Mouse (Mus musculus) intestine, postnatal 0 days (tissue): Measurements from ENCODE around the gene Znrf2. TPM values are rescaled to one million over a fixed set of nuclear protein-coding genes. Genes with fewer than 3 reads are reported as not detected.

Experiments
- ATAC-seq: fragments of 200-750 bp; cut with Nextera tagmentation; 2 replicates; pipeline ENCODE4 v1.8.0; 2017; ENCODE audit warnings: mild to moderate bottlenecking, moderate TSS enrichment, moderate library complexity
- H3K27ac ChIP-seq: fragments of 300-500 bp; sonication (generic); 2 replicates; pipeline ENCODE4 v1.5.1; 2014; ENCODE audit warnings: mild to moderate bottlenecking, low read depth, low read length, moderate library complexity
- H3K27me3 ChIP-seq: fragments of 300-500 bp; sonication (generic); replicated peaks from 2 replicates; pipeline ENCODE4 v1.6.1; 2014; ENCODE audit warnings: low read length, mixed read lengths; ENCODE audit not compliant: control insufficient read depth, insufficient read depth
- H3K36me3 ChIP-seq: fragments of 300-500 bp; sonication (generic); 2 replicates; pipeline ENCODE4 v1.6.1; 2014; ENCODE audit warnings: mild to moderate bottlenecking, moderate library complexity; ENCODE audit not compliant: control insufficient read depth, insufficient read depth
- H3K4me1 ChIP-seq: fragments of 300-500 bp; sonication (generic); replicated peaks from 2 replicates; pipeline ENCODE4 v1.6.1; 2014; ENCODE audit warnings: antibody characterized with exemption, low read length, mixed read lengths; ENCODE audit not compliant: control insufficient read depth, insufficient read depth
- H3K4me2 ChIP-seq: fragments of 300-500 bp; sonication (generic); replicated peaks from 2 replicates; pipeline ENCODE4 v1.6.1; 2014; ENCODE audit warnings: low read depth, mild to moderate bottlenecking, moderate library complexity
- H3K4me3 ChIP-seq: fragments of 300-500 bp; sonication (generic); 2 replicates; pipeline ENCODE4 v1.5.1; 2014; ENCODE audit warnings: low read depth, low read length
- H3K9ac ChIP-seq: fragments of 300-500 bp; sonication (generic); 2 replicates; pipeline ENCODE4 v1.6.1; 2014; ENCODE audit warnings: mild to moderate bottlenecking, low read depth, low read length
- H3K9me3 ChIP-seq: fragments of 300-500 bp; sonication (generic); 2 replicates; pipeline ENCODE4 v1.6.1; 2016; ENCODE audit warnings: mixed run types; ENCODE audit not compliant: control insufficient read depth
- CTCF ChIP-seq: sonication (generic); IDR thresholded peaks from 2 replicates; pipeline ENCODE4 v1.5.1; 2016; ENCODE audit warnings: low read depth, mild to moderate bottlenecking, control low read depth, antibody characterized with exemption, moderate library complexity
- WGBS: fragments of 180-500 bp; shearing (Covaris S2); extraction: QIAGEN DNeasy Blood & Tissue Kit; methylation state at CpG from one replicate; pipeline ENCODE4 v1.1.7; 2014; 5-methylcytosine and 5-hydroxymethylcytosine counted together
- polyA plus RNA-seq: library from polyadenylated mRNA; unstranded; fragments of >200 nt; fragmentation: Nextera tagmentation; extraction: Ambion mirVana; gene quantifications from 2 replicates; pipeline ENCODE4 v1.2.1, GENCODE M21; 2015

Gene Znrf2
- polyA plus RNA-seq, 1 experiment from 2014 or later: 7.8 TPM

DNA sequence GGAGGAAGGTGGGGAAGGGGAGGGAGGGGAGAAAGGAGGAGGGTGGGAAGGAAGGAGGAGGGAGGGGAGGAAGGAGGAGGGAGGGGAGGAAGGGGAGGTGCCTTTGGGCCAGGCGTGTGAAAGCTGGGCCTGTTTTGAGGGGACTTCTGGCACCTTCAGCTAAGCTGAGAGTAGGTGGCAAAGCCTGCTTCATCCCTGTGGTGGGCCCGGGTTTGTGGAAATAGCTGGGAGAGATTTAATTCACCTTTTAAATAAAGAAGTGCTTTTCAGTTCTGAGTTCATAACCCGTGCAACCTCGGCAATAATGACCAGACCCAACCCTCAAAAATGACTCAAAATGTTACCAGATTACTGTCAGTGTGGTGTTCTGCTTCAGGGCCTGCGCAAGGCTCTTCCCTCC lies 116.5 kb downstream of the Znrf2 start:
- Histone ChIP-seq H3K4me2 (no peak overlapping the region), H3K9ac (no peak overlapping the region), H3K27me3 (no peaks in the 10 kb centered on the region), H3K27ac (no peak overlapping the region), H3K4me3 (no peak overlapping the region), H3K9me3 (no peaks in the 10 kb centered on the region), H3K4me1 (no peaks in the 10 kb centered on the region), H3K36me3 (no peaks in the 10 kb centered on the region)
- WGBS: 78% methylated on average over 5 of the region's 5 CpGs
- no peak for TF ChIP-seq CTCF
- no peak for ATAC-seq

DNA sequence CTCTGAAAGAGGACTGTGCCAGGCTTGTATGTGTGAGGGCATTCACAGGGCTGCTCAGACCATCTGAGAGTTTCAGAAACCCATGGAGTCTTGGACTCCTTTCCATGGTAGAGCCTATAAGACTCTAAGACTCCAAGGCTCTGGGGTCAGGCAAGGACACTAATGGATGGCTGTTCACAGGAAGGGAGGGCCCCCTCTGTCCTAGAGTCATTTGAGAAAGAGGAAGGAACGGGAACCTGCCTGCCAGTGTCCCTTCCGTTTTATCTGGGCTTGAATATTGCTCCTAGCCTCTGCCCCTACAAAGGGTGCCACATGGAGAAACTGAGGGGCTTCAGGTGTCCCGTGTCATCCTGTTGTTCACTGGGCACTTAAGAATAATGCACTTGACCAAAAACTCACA lies 117.2 kb downstream of the Znrf2 start:
- Histone ChIP-seq H3K4me1 (no peaks in the 10 kb centered on the region), H3K36me3 (no peaks in the 10 kb centered on the region), H3K4me2 (no peak overlapping the region), H3K9me3 (no peaks in the 10 kb centered on the region), H3K4me3 (no peak overlapping the region), H3K9ac (no peak overlapping the region), H3K27me3 (no peaks in the 10 kb centered on the region), H3K27ac (no peak overlapping the region)
- TF ChIP-seq CTCF: no peak
- ATAC-seq: no peak
- WGBS: 71% methylated on average over 3 of the region's 3 CpGs

DNA sequence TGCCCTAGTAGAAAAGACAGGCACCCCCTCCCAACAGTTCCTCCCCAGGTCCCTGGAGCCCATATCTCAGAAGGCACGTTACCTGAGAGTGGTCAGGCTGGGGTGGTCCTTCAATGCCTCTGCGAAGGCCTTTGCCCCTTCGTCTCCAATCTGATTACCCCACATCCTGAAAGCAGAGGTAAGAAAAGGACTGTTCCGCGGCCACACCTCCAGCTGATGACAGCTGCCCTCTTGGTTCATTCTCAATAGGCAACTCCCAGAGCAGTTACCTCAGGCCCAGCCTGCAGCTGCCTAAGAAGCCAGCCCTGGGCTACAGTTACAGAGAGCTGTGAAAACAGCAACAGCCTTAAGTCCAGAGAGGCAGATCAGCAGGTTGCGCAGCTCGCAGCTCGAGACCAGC lies 117.6 kb downstream of the Znrf2 start:
- WGBS: 89% methylated on average over 8 of the region's 8 CpGs
- no peaks in the 10 kb centered on the region for H3K36me3 ChIP-seq
- H3K4me2 ChIP-seq: no peak overlapping the region
- no peaks in the 10 kb centered on the region for H3K9me3 ChIP-seq
- TF ChIP-seq CTCF: no peak
- no peaks in the 10 kb centered on the region for H3K4me1 ChIP-seq
- H3K4me3 ChIP-seq: no peak overlapping the region
- ATAC-seq: no peak
- H3K27me3 ChIP-seq: no peaks in the 10 kb centered on the region
- H3K9ac ChIP-seq: no peak overlapping the region
- no peak overlapping the region for H3K27ac ChIP-seq

DNA sequence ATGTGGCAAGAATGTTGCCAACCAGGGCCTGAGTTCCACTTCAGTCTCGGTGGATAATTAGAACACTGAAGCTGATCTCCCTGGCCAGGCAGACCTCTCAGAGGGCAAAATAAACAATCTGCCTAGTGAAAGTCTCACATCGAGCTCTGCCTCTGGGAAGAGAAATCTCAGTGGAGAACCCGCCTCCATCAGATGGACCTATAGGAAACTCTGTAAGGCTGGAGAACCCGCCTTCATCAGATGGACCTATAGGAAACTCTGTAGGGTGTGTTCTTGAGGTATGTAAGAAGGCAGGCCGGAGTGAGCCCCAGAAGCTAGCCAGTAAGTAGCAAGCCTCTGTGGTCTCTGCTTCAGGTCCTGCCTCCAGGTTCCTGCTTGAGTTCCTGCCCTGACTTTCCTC lies 118.2 kb downstream of the Znrf2 start:
- TF ChIP-seq CTCF: no peak
- 78% methylated on average over 5 of the region's 5 CpGs for WGBS

DNA sequence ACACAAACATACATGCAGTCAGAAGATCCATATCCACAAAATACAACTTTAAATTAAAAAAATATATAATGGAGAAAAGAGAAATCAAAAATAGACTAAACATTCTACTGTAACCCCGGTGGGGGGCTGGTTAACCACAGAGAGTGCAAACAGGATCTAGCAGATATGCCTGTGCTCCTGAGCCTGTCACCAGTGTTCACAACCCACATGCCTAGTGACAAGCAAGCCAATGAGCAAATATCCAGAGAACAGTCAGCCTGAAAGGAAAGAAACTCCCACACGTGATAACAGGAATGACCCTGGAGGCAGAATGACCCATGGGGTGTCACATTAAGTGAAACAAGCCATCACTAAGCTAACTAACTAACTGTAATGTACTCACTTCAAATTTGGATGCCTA lies 119.8 kb downstream of the Znrf2 start:
- no peak overlapping the region for H3K4me2 ChIP-seq
- no peak for TF ChIP-seq CTCF

More for the DNA sequence above, 118.2 kb downstream of the Znrf2 start:
- Histone ChIP-seq H3K27me3 (no peaks in the 10 kb centered on the region), H3K9me3 (no peaks in the 10 kb centered on the region), H3K4me1 (no peaks in the 10 kb centered on the region; the same call in 1 of the 2 replicates), H3K9ac (no peak overlapping the region), H3K4me3 (no peak overlapping the region), H3K4me2 (no peak overlapping the region), H3K36me3 (no peaks in the 10 kb centered on the region), H3K27ac (no peak overlapping the region)
- ATAC-seq: no peak

DNA sequence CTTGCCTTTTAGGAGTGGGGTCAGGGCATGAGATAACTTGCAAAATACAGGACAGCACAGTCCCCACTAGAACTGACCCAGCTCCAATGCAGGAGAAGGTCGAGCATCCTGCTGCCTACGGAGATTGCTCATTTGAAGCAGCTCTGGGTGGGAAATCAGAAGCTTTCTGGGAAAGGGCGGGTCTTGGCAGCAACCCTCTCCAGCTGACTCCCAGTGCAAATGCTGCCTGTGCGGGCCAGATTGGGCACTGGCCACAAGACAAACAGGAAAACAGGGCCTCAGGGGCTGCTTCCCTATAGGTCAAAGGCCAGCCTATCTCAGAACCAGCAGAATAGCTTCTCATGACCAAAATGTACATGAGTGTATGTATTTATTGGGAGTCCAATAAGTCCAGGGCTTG lies 122.9 kb downstream of the Znrf2 start:
- Histone ChIP-seq H3K9ac (no peak overlapping the region), H3K27me3 (no peaks in the 10 kb centered on the region), H3K4me1 (no peaks in the 10 kb centered on the region; the same call in 1 of the 2 replicates), H3K4me3 (no peak overlapping the region), H3K27ac (no peak overlapping the region), H3K9me3 (no peaks in the 10 kb centered on the region), H3K36me3 (peaks cover 11% of the 10 kb centered on the region; the same call in 1 of the 2 replicates), H3K4me2 (no peak overlapping the region)
- no peak for ATAC-seq
- TF ChIP-seq CTCF: no peak
- WGBS: 57% methylated on average over 4 of the region's 4 CpGs

More for the DNA sequence above, 119.8 kb downstream of the Znrf2 start:
- no peaks in the 10 kb centered on the region for H3K9me3 ChIP-seq
- 70% methylated on average over 2 of the region's 2 CpGs for WGBS
- no peak overlapping the region for H3K4me3 ChIP-seq
- H3K27me3 ChIP-seq: no peaks in the 10 kb centered on the region
- H3K36me3 ChIP-seq: no peaks in the 10 kb centered on the region; the same call in 1 of the 2 replicates
- no peaks in the 10 kb centered on the region; the same call in 1 of the 2 replicates for H3K4me1 ChIP-seq
- no peak for ATAC-seq
- H3K9ac ChIP-seq: no peak overlapping the region
- no peak overlapping the region for H3K27ac ChIP-seq

DNA sequence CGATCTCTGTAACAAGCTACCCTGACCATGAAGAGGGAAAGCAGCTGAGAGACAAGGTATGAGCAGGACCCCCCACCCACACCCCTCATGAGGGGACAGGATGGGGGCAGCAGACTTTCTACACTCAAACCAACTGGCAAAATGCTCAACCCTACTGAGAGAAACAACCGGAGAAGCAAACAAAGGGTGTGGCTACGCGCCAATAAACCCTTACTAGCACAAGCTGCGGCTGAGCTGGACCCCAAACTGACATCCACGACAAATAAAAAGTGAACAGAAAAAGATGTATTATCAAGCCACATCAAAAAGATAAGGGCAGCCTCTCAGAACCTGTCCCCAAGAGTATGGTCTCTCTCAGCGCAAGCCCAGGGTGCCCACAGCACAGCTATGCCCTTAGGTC lies 123.4 kb downstream of the Znrf2 start:
- 58% methylated on average over 7 of the region's 7 CpGs for WGBS
- Histone ChIP-seq H3K36me3 (peaks cover 13% of the 10 kb centered on the region; the same call in 1 of the 2 replicates), H3K4me3 (no peak overlapping the region), H3K27me3 (no peaks in the 10 kb centered on the region), H3K4me2 (no peak overlapping the region), H3K9me3 (no peaks in the 10 kb centered on the region), H3K4me1 (no peaks in the 10 kb centered on the region; the same call in 1 of the 2 replicates), H3K27ac (no peak overlapping the region), H3K9ac (no peak overlapping the region)
- ATAC-seq: no peak
- TF ChIP-seq CTCF: no peak
